8 mouse cellular contexts compared by ENCODE assay signal in the genomic region with DNA sequence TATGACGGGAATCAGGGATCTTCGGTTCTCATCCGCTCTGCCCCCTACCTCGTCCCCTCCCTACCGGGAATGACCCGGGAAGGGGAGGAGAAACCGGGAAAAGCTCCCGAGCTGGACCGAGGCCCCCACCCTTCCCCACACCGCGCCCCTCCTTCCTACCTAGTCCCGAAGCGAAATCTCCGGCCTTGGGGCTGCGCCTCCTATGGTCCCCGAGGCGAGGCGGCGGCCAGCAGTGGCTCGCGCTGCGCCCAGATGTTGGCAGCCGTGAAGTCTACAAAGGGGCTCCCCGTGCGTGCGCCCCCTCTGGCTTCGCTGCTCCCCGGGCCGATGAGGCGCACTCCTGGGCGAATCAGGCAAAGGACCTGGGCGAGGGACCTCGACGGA. TPM values are rescaled to one million over a fixed set of nuclear protein-coding genes. Genes with fewer than 3 reads are reported as not detected.
A peak's percentile ranks its signal among the peaks of the same experiment; 100 is the strongest.
DNase-seq lines count a peak whose midpoint lies in the region; ATAC-seq and TF ChIP-seq lines count a peak whose summit lies in the region.

No protein-coding gene starts in this region.

- H3K9ac ChIP-seq in heart, embryonic 13.5 days = peak overlapping the region; percentile 84
- peak overlapping the region; percentile 90 for H3K9ac ChIP-seq in ES-E14 (ENCODE audit: insufficient read depth, low read depth, low read length, poor library complexity, severe bottlenecking)
- peak overlapping the region; percentile 80 for H3K9ac ChIP-seq in forebrain, embryonic 15.5 days (replicated peaks)
- peak overlapping the region; percentile 82 for H3K9ac ChIP-seq in liver, embryonic 16.5 days (ENCODE audit: low read depth, low read length)

- intact Hi-C loops in left cerebral cortex, postnatal 10 days (cut with DNase I) = loop anchor here (5.0 kb wide), 3 partner anchors 36 to 96 kb away; a partner anchor contains a TSS

- 1% methylated on average over 34 of the region's 34 CpGs for WGBS in heart, embryonic 13.5 days
- WGBS in forebrain, embryonic 15.5 days = under 1% methylated on average over 34 of the region's 34 CpGs
- under 1% methylated on average over 34 of the region's 34 CpGs for WGBS in liver, embryonic 16.5 days (ENCODE audit: insufficient replicate concordance)

- peaks cover 11% of the 10 kb centered on the region; the same call in 1 of the 2 replicates for H3K36me3 ChIP-seq in heart, embryonic 13.5 days
- peaks cover 27% of the 10 kb centered on the region for H3K36me3 ChIP-seq in ES-E14 (ENCODE audit: control insufficient read depth, insufficient read depth, low read length, poor library complexity, severe bottlenecking)
- no peaks in the 10 kb centered on the region for H3K36me3 ChIP-seq in forebrain, embryonic 15.5 days
- H3K36me3 ChIP-seq in liver, embryonic 16.5 days (ENCODE audit: control insufficient read depth, insufficient read depth) = peaks cover 8% of the 10 kb centered on the region; the same call in 1 of the 2 replicates

- H3K9me3 ChIP-seq in heart, embryonic 13.5 days = no peaks in the 10 kb centered on the region
- H3K9me3 ChIP-seq in ES-E14 (ENCODE audit: control insufficient read depth, insufficient read depth, low read depth, low read length) = no peaks in the 10 kb centered on the region
- H3K9me3 ChIP-seq in forebrain, embryonic 15.5 days = no peaks in the 10 kb centered on the region
- H3K9me3 ChIP-seq in liver, embryonic 16.5 days (replicated peaks; ENCODE audit: control insufficient read depth, low read length) = no peaks in the 10 kb centered on the region

- peak overlapping the region; percentile 91 for H3K4me2 ChIP-seq in heart, embryonic 13.5 days
- H3K4me2 ChIP-seq in forebrain, embryonic 15.5 days (replicated peaks) = peak overlapping the region; percentile 97
- peak overlapping the region; percentile 81 for H3K4me2 ChIP-seq in liver, embryonic 16.5 days (ENCODE audit: low read depth, low read length)

- in situ Hi-C loops in ES-E14 (cut with MboI; ENCODE audit: low sequenced_read_pairs in 2 of 2, unreplicated experiment in 2 of 2) = no loop called here

- H3K27ac ChIP-seq in heart, embryonic 13.5 days (replicated peaks) = peak overlapping the region; percentile 91
- peak overlapping the region; percentile 86 for H3K27ac ChIP-seq in ES-E14 (ENCODE audit: insufficient read depth, low read depth, low read length, poor library complexity, severe bottlenecking)
- peak overlapping the region; percentile 91 for H3K27ac ChIP-seq in forebrain, embryonic 15.5 days (replicated peaks)
- peak overlapping the region; percentile 88 for H3K27ac ChIP-seq in liver, embryonic 16.5 days (ENCODE audit: low read length)

- peaks cover 33% of the 10 kb centered on the region for H3K27me3 ChIP-seq in heart, embryonic 13.5 days (replicated peaks)
- no peaks in the 10 kb centered on the region for H3K27me3 ChIP-seq in forebrain, embryonic 15.5 days
- peaks cover 55% of the 10 kb centered on the region for H3K27me3 ChIP-seq in liver, embryonic 16.5 days (ENCODE audit: control insufficient read depth, insufficient read depth, low read depth, low read length)

- H3K4me3 ChIP-seq in heart, embryonic 13.5 days = peak overlapping the region; percentile 62
- peak overlapping the region; percentile 82 to 87 for H3K4me3 ChIP-seq in ES-E14 (ENCODE audit: insufficient read depth in 1 of 2, low read depth in 1 of 2, low read length in 2 of 2, poor library complexity in 1 of 2, severe bottlenecking in 1 of 2)
- peak overlapping the region; percentile 72 for H3K4me3 ChIP-seq in forebrain, embryonic 15.5 days
- peak overlapping the region; percentile 77 for H3K4me3 ChIP-seq in liver, embryonic 16.5 days (ENCODE audit: low read depth, low read length)

- peak; percentile 10 for ATAC-seq in heart, embryonic 13.5 days (ENCODE audit: extremely low read depth, insufficient number of reproducible peaks, low FRiP score, low TSS enrichment)
- ATAC-seq in forebrain, embryonic 15.5 days (replicated peaks) = no peak; the same call in 1 of the 2 replicates
- peak; percentile 41 for ATAC-seq in liver, embryonic 16.5 days (ENCODE audit: low read depth)

- DNase-seq in heart, adult 18-20 months = no peak
- DNase-seq in ES-E14 (ENCODE audit: low read depth, low spot score) = no peak
- DNase-seq in left cerebral cortex, postnatal 10 days (ENCODE audit: extremely low spot score in 1 of 2, low spot score in 2 of 2) = no peak
- DNase-seq in spleen, postnatal 14 days (ENCODE audit: low spot score in 2 of 2) = no peak
- DNase-seq in ovary, adult 18-20 months (ENCODE audit: low spot score) = no peak

- peaks cover 68% of the 10 kb centered on the region for H3K4me1 ChIP-seq in heart, embryonic 13.5 days
- H3K4me1 ChIP-seq in ES-E14 (ENCODE audit: control insufficient read depth in 2 of 2, insufficient read depth in 2 of 2, low read length in 2 of 2, poor library complexity in 1 of 2) = peaks cover 22 to 42% of the 10 kb centered on the region in 2 experiments
- peaks cover 55% of the 10 kb centered on the region for H3K4me1 ChIP-seq in forebrain, embryonic 15.5 days
- peaks cover 39% of the 10 kb centered on the region for H3K4me1 ChIP-seq in liver, embryonic 16.5 days (ENCODE audit: control insufficient read depth, low read depth, low read length)

TF ChIP-seq in ES-E14, 5 proteins besides CTCF, POLR2A, EP300 and RAD21:
- TF ChIP-seq ZNF384 (IDR thresholded peaks at IDR 0.05; ENCODE audit: low read depth, low read length) = no peak
- no peak for TF ChIP-seq HCFC1 (IDR thresholded peaks at IDR 0.05; ENCODE audit: borderline replicate concordance, insufficient read depth, low read length)
- no peak for TF ChIP-seq ZC3H11A (IDR thresholded peaks at IDR 0.05; ENCODE audit: borderline replicate concordance, low read depth, low read length)
- TF ChIP-seq CHD2 (IDR thresholded peaks at IDR 0.05; ENCODE audit: low read depth, low read length) = no peak
- TF ChIP-seq MAFK (IDR thresholded peaks at IDR 0.05; ENCODE audit: insufficient read depth, low read depth, low read length) = no peak

RNA-seq across cellular contexts. Expression of a gene that starts 1.1 kb away (rescaled TPM):
- polyA plus RNA-seq in heart, embryonic 13.5 days (2015; fragmentation: Nextera tagmentation; extraction: Ambion mirVana) = 4.9 and 8.5 TPM in 2 replicates
- total RNA-seq in heart, adult 18-20 months (2021) = 1 to 10 TPM; 3.2 to 3.5 TPM
- 69.8 and 78.6 TPM in 2 replicates for total RNA-seq in ES-E14 (2012; rRNA removed)
- polyA plus RNA-seq in forebrain, embryonic 15.5 days (2015; fragmentation: Nextera tagmentation; extraction: Ambion mirVana) = 14.2 and 15.1 TPM in 2 replicates
- 6.1 and 6.7 TPM in 2 replicates for polyA plus RNA-seq in liver, embryonic 16.5 days (2015; fragmentation: Nextera tagmentation; extraction: Ambion mirVana)
- total RNA-seq in left cerebral cortex, postnatal 10 days (2021) = 1 to 10 TPM; 2.3 to 2.6 TPM

RNA-seq across cellular contexts. Expression of a gene that starts 17.4 kb away (rescaled TPM):
- 25.7 and 26.6 TPM in 2 replicates for polyA plus RNA-seq in heart, embryonic 13.5 days (2015; fragmentation: Nextera tagmentation; extraction: Ambion mirVana)
- 10 to 100 TPM; 17.0 to 18.8 TPM for total RNA-seq in heart, adult 18-20 months (2021)
- 95.2 and 101 TPM in 2 replicates for total RNA-seq in ES-E14 (2012; rRNA removed)
- polyA plus RNA-seq in forebrain, embryonic 15.5 days (2015; fragmentation: Nextera tagmentation; extraction: Ambion mirVana) = 52.9 and 54.3 TPM in 2 replicates
- 13.5 and 13.7 TPM in 2 replicates for polyA plus RNA-seq in liver, embryonic 16.5 days (2015; fragmentation: Nextera tagmentation; extraction: Ambion mirVana)
- 10 to 100 TPM; 58.6 to 62.3 TPM for total RNA-seq in left cerebral cortex, postnatal 10 days (2021)

Comparison
In these comparisons a context has a peak if more than half of its experiments do, and no peak if none do; other contexts are left out.
1. RNA of a gene that starts 1.1 kb away (total RNA-seq): 69.8 to 78.6 TPM in ES-E14; 3.2 to 3.5 TPM in heart, adult 18-20 months and 2.3 to 2.6 TPM in left cerebral cortex, postnatal 10 days; every median in the first group is over 10 times any median in the second.
2. Peak in every context shown above with its lines, with median percentiles within 50 percentile points of each other: H3K27ac ChIP-seq, H3K4me2 ChIP-seq, H3K4me3 ChIP-seq and H3K9ac ChIP-seq.